In genomic region chr1:189050122-189050521, GRCm38 (mm10) we compare ENCODE assay signal across 27 mouse cellular contexts.
"Had no signal": no experiment of that assay in that cellular context is flagged by ENCODE, and none has a peak within 500 bp of the region (broad histone marks: within the 10 kb centered on the region; RNA-seq: fewer than 3 reads in every experiment).

No protein-coding gene starts in this region.

- DNase-seq: gastrocnemius, adult 2 months; gastrocnemius, postnatal 10 days; gastrocnemius, postnatal 25 days; heart, adult 18-20 months; heart, postnatal 14 days; heart, postnatal 36 days; kidney, adult 11 months; kidney, adult 2 months; kidney, adult 9 months; kidney, postnatal 14 days; kidney, postnatal 36 days; layer of hippocampus, adult 9-11 months; layer of hippocampus, postnatal 36 days; left cerebral cortex, postnatal 4 days had no signal

- H3K27me3 ChIP-seq: heart, embryonic 13.5 days; heart, embryonic 15.5 days; hindbrain, embryonic 13.5 days; hindbrain, embryonic 15.5 days; kidney, embryonic 15.5 days; limb, embryonic 13.5 days; limb, embryonic 15.5 days; liver, embryonic 12.5 days had no signal

- H3K36me3 ChIP-seq: heart, embryonic 10.5 days; heart, embryonic 13.5 days; heart, embryonic 15.5 days; hindbrain, embryonic 13.5 days; hindbrain, embryonic 15.5 days; kidney, embryonic 15.5 days; limb, embryonic 13.5 days; limb, embryonic 15.5 days; liver, embryonic 12.5 days had no signal

- H3K4me2 ChIP-seq: heart, embryonic 13.5 days; heart, embryonic 15.5 days; hindbrain, embryonic 13.5 days; hindbrain, embryonic 15.5 days; kidney, embryonic 15.5 days; limb, embryonic 13.5 days; limb, embryonic 15.5 days; liver, embryonic 12.5 days had no signal

- H3K4me3 ChIP-seq: gastrocnemius, adult 2 months; heart, embryonic 10.5 days; heart, embryonic 13.5 days; heart, embryonic 15.5 days; hindbrain, embryonic 13.5 days; hindbrain, embryonic 15.5 days; kidney, embryonic 15.5 days; limb, embryonic 13.5 days; limb, embryonic 15.5 days; liver, embryonic 12.5 days had no signal

- H3K27ac ChIP-seq: gastrocnemius, adult 2 months; heart, embryonic 10.5 days; heart, embryonic 13.5 days; heart, embryonic 15.5 days; hindbrain, embryonic 13.5 days; hindbrain, embryonic 15.5 days; hindbrain, postnatal 0 days; kidney, embryonic 15.5 days; kidney, postnatal 0 days; limb, embryonic 13.5 days; limb, embryonic 15.5 days; liver, embryonic 12.5 days; liver, embryonic 14.5 days had no signal

- H3K9me3 ChIP-seq: heart, embryonic 10.5 days; heart, embryonic 13.5 days; heart, embryonic 15.5 days; hindbrain, embryonic 13.5 days; hindbrain, embryonic 15.5 days; kidney, embryonic 15.5 days; limb, embryonic 13.5 days; limb, embryonic 15.5 days; liver, embryonic 12.5 days had no signal

- H3K9ac ChIP-seq: heart, embryonic 13.5 days; heart, embryonic 15.5 days; hindbrain, embryonic 13.5 days; hindbrain, embryonic 15.5 days; kidney, embryonic 15.5 days; limb, embryonic 13.5 days; limb, embryonic 15.5 days; liver, embryonic 12.5 days; liver, embryonic 14.5 days had no signal

- ATAC-seq: hindbrain, postnatal 0 days; inflammation-experienced regulatory T-cells, adult 6 months; liver, embryonic 12.5 days had no signal

- H3K4me1 ChIP-seq: heart, embryonic 10.5 days; heart, embryonic 15.5 days; hindbrain, embryonic 13.5 days; hindbrain, embryonic 15.5 days; kidney, embryonic 15.5 days; limb, embryonic 13.5 days; limb, embryonic 15.5 days; liver, embryonic 12.5 days had no signal
